Mouse (Mus musculus) heart, adult 8-10 months (tissue): ENCODE data around the gene Slc15a3. TPM values are rescaled to one million over a fixed set of nuclear protein-coding genes. Genes with fewer than 3 reads are reported as not detected.

ENCODE experiments used
- total RNA-seq, 4 experiments: library from RNA; stranded (reverse); gene quantifications; 2 replicates each; pipeline ENCODE4 v1.2.4; 2022

Gene Slc15a3
- total RNA-seq, 4 experiments from 2014 or later: 1.7 to 2.7 (median 2.1) TPM

Other genes with a start within 250 kb of the Slc15a3 start
- gene Ddb1, start 234.4 kb upstream of the Slc15a3 start, total RNA-seq: 100 to 1,000 TPM; 132 to 146 (median 139) TPM
- gene Tkfc, start 234.1 kb upstream of the Slc15a3 start, total RNA-seq: 10 to 100 TPM in 2 of 4 experiments, 1 to 10 TPM in 2; 9.4 to 11.3 (median 10.2) TPM
- not detected for gene Vwce, start 205.5 kb upstream of the Slc15a3 start, total RNA-seq
- not detected for gene Pga5, start 161.7 kb upstream of the Slc15a3 start, total RNA-seq
- 10 to 100 TPM; 21.0 to 25.1 (median 23.0) TPM for gene Vps37c, start 151.0 kb upstream of the Slc15a3 start, total RNA-seq
- gene Cd5, start 100.7 kb upstream of the Slc15a3 start, total RNA-seq: under 1 TPM; 0.16 to 0.26 (median 0.21) TPM
- under 1 TPM in 1 of 4 experiments, not detected in 3; 0.37 TPM for gene Cd6, start 9.7 kb upstream of the Slc15a3 start, total RNA-seq
- gene Tmem132a, start 30.2 kb downstream of the Slc15a3 start, total RNA-seq: 10 to 100 TPM in 3 of 4 experiments, 1 to 10 TPM in 1; 9.2 to 11.3 (median 10.9) TPM
- 100 to 1,000 TPM; 103 to 117 (median 104) TPM for gene Tmem109, start 42.3 kb downstream of the Slc15a3 start, total RNA-seq
- gene Prpf19, start 55.5 kb downstream of the Slc15a3 start, total RNA-seq: 100 to 1,000 TPM; 259 to 280 (median 264) TPM
- not detected for gene Zp1, start 80.9 kb downstream of the Slc15a3 start, total RNA-seq
- under 1 TPM in 1 of 4 experiments, not detected in 3; 0.19 TPM for gene Ptgdr2, start 97.4 kb downstream of the Slc15a3 start, total RNA-seq
- 1 to 10 TPM; 5.6 to 7.3 (median 6.4) TPM for gene Ccdc86, start 109.5 kb downstream of the Slc15a3 start, total RNA-seq
- gene Ms4a10, start 134.9 kb downstream of the Slc15a3 start, total RNA-seq: not detected
- not detected for gene Ms4a15, start 153.5 kb downstream of the Slc15a3 start, total RNA-seq
- not detected for gene Ms4a18, start 178.3 kb downstream of the Slc15a3 start, total RNA-seq
- 1 to 10 TPM in 3 of 4 experiments, under 1 TPM in 1; 0.82 to 4.2 (median 1.4) TPM for gene Ms4a8a, start 241.4 kb downstream of the Slc15a3 start, total RNA-seq